Mouse (Mus musculus) liver, embryonic 12.5 days (tissue): ENCODE measurements at regions not wholly inside any gene's neighbourhood (a gene's known extent, or its start where the extent isn't known, plus 50 kb on each side); places are given as distances from the start of the nearest gene placed in this dataset.

Source experiments
- ATAC-seq: fragments of 200-750 bp; cut with Nextera tagmentation; 2 replicates; pipeline ENCODE4 v1.8.0; 2017; ENCODE audit warnings: moderate number of reproducible peaks, mild to moderate bottlenecking, moderate library complexity
- H3K27ac ChIP-seq: fragments of 300-500 bp; sonication (generic); 2 replicates; pipeline ENCODE4 v1.5.1; 2016; ENCODE audit warnings: mild to moderate bottlenecking
- H3K27me3 ChIP-seq: fragments of 300-500 bp; sonication (generic); replicated peaks from 2 replicates; pipeline ENCODE4 v1.6.1; 2016; ENCODE audit warnings: mild to moderate bottlenecking, moderate library complexity
- H3K36me3 ChIP-seq: fragments of 300-500 bp; sonication (generic); 2 replicates; pipeline ENCODE4 v1.6.1; 2016; ENCODE audit warnings: mild to moderate bottlenecking, moderate library complexity
- H3K4me1 ChIP-seq: fragments of 300-500 bp; sonication (generic); 2 replicates; pipeline ENCODE4 v1.6.1; 2016
- H3K4me2 ChIP-seq: fragments of 300-500 bp; sonication (generic); 2 replicates; pipeline ENCODE4 v1.6.1; 2016; ENCODE audit warnings: mild to moderate bottlenecking, moderate library complexity
- H3K4me3 ChIP-seq: fragments of 300-500 bp; sonication (generic); 2 replicates; pipeline ENCODE4 v1.5.1; 2016; ENCODE audit warnings: mild to moderate bottlenecking, moderate library complexity
- H3K9ac ChIP-seq: fragments of 300-500 bp; sonication (generic); 2 replicates; pipeline ENCODE4 v1.6.1; 2016; ENCODE audit warnings: mild to moderate bottlenecking, moderate library complexity
- H3K9me3 ChIP-seq: fragments of 300-500 bp; sonication (generic); replicated peaks from 2 replicates; pipeline ENCODE4 v1.6.1; 2016; ENCODE audit warnings: mild to moderate bottlenecking, moderate library complexity
- WGBS: fragments of 180-500 bp; shearing (Covaris S2); methylation state at CpG from one replicate; pipeline ENCODE4 v1.1.7; 2016; ENCODE audit not compliant: insufficient replicate concordance; 5-methylcytosine and 5-hydroxymethylcytosine counted together

GRCm38 (mm10) chr2:74959936-74960335 is 134.3 kb downstream of the Mtx2 start:
- WGBS, result 56% methylated on average over 5 of the region's 5 CpGs
- Histone ChIP-seq H3K36me3 (no peaks in the 10 kb centered on the region), H3K4me2 (no peak overlapping the region), H3K27ac (no peak overlapping the region), H3K4me3 (no peak overlapping the region), H3K9ac (no peak overlapping the region), H3K9me3 (no peaks in the 10 kb centered on the region), H3K27me3 (peaks cover 13% of the 10 kb centered on the region), H3K4me1 (no peaks in the 10 kb centered on the region)
- no peak for ATAC-seq

DNA sequence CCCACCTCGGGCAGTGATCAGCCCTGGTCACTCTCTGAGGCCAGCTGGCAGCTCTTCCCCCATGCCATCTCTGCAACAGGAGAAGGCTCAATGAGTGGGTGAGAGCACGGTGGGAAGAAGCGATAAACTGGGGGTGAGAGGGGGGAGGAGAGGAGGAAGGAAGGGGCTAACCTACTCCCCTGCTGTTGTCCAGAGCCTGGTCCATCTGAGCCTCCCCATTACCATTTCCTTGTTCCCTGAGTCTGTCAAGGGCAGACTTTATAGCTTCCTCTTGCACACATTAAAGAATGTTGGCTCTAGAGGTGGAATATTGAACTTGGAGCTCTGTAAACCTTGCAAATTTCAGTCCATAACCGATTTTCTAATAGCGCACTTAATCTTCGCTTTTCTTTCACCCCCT is 136.8 kb downstream of the Mtx2 start:
- Histone ChIP-seq H3K4me1 (no peaks in the 10 kb centered on the region), H3K4me2 (no peak overlapping the region), H3K9me3 (no peaks in the 10 kb centered on the region), H3K9ac (no peak overlapping the region), H3K27ac (no peak overlapping the region), H3K27me3 (peaks cover 37% of the 10 kb centered on the region), H3K4me3 (no peak overlapping the region), H3K36me3 (no peaks in the 10 kb centered on the region)
- 56% methylated on average over 6 of the region's 6 CpGs for WGBS
- no peak for ATAC-seq

GRCm38 (mm10) chr2:74964360-74964759 is 138.8 kb downstream of the Mtx2 start:
- Histone ChIP-seq H3K4me2 (no peak overlapping the region), H3K9me3 (no peaks in the 10 kb centered on the region), H3K27me3 (peaks cover 43% of the 10 kb centered on the region), H3K9ac (no peak overlapping the region), H3K4me3 (no peak overlapping the region), H3K36me3 (no peaks in the 10 kb centered on the region), H3K4me1 (no peaks in the 10 kb centered on the region), H3K27ac (no peak overlapping the region)
- no peak for ATAC-seq
- WGBS, result under 1% methylated on average over 6 of the region's 6 CpGs

DNA sequence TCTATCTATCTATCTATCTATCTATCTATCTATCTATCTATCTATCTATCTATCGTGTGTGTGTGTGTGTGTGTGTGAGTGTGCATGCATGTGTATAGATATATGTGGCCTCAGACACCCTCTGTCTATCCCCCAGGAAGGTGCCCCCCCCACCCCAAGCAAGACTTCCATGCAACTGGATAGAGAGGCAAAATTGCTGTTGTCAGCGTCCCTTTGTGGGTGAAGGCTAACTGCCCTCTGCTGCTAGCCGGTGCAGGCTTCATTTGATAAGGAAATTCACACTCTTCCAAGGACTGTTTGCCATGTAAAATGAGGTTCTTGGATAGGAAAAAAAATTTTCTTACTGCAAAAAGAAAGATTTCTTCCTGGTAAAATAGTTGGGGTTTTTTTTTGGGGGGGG is 139.4 kb downstream of the Mtx2 start:
- H3K27ac ChIP-seq, result no peak overlapping the region
- no peak overlapping the region for H3K4me3 ChIP-seq
- no peak for ATAC-seq
- no peaks in the 10 kb centered on the region for H3K4me1 ChIP-seq
- WGBS, result 28% methylated on average over 3 of the region's 3 CpGs
- H3K9ac ChIP-seq, result no peak overlapping the region
- no peaks in the 10 kb centered on the region for H3K36me3 ChIP-seq
- H3K27me3 ChIP-seq, result peaks cover 43% of the 10 kb centered on the region
- H3K9me3 ChIP-seq, result no peaks in the 10 kb centered on the region
- H3K4me2 ChIP-seq, result no peak overlapping the region

DNA sequence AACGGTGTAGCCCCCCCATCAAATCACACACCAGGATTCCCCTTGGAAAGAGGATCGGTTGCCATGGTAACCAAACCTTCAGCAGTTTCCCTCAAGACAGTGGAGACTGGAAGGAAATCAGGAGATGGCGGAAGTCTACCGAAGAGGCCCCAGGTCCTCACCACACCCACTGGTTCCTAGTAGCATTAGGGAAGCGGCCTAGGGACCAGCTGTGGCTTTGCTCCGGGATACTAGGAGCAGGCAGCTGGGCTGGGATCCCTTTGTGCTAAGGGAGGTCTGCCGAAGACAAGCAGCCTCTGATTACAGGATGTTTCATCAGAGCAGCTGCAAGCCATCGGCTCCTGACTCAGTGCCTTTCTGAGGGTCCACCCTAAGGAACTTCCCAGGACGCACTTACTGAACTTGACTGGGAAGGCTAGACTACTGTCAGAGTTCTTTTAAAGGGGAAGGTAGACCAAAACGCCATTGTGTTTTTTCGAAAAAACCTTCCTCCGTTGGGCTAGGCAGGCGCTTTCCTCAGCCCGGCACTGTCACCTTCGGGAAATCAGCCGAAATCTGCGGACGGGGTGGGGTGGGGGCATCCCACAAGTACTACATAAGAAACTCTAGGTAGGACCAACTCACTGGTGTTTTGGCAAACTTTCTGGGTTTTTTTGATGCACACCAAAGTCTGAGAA is 139.9 kb downstream of the Mtx2 start:
- Histone ChIP-seq H3K4me3 (no peak overlapping the region), H3K36me3 (no peaks in the 10 kb centered on the region), H3K27me3 (peaks cover 43% of the 10 kb centered on the region), H3K4me1 (no peaks in the 10 kb centered on the region), H3K9ac (no peak overlapping the region), H3K9me3 (no peaks in the 10 kb centered on the region), H3K27ac (no peak overlapping the region), H3K4me2 (no peak overlapping the region)
- WGBS, result 28% methylated on average over 18 of the region's 18 CpGs
- ATAC-seq, result no peak

DNA sequence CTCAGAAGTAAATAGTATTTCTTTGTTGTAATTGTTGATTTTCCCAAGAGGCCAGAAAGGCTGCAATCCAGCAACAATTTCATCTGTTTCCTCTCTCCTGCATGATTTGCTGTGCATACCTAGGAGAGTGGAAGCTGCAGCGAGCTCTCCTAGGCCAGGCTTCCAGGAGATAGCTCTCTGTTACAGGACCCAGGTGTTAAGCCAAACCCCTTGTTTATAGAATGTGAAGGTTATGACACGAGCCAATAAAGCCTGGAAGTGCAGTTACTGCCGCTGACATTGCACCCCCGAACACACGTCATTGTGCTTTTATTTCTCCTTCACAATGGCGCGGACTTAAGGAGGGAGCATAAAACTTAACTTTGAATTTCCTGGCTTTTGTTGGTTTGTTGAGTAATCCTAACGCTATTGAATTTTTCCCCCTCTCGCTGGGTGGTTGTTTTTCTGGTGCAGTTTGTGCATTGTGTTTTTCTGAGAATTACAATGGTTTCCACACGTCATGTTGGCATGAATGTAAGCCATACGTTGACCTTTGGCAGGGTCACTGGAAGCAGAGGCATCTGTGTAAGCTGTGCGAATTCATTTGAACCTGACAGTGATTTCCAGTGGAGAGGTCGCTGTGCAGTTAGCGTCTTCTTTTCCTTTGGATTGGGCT is 145.1 kb downstream of the Mtx2 start:
- H3K27ac ChIP-seq, result no peak overlapping the region
- no peaks in the 10 kb centered on the region for H3K36me3 ChIP-seq
- 64% methylated on average over 14 of the region's 14 CpGs for WGBS
- ATAC-seq, result no peak
- H3K9ac ChIP-seq, result no peak overlapping the region
- no peak overlapping the region for H3K4me2 ChIP-seq
- H3K4me3 ChIP-seq, result no peak overlapping the region
- H3K9me3 ChIP-seq, result no peaks in the 10 kb centered on the region
- H3K4me1 ChIP-seq, result no peaks in the 10 kb centered on the region
- peaks cover 22% of the 10 kb centered on the region; the same call in 1 of the 2 replicates for H3K27me3 ChIP-seq

- H3K36me3 ChIP-seq, result no peaks in the 10 kb centered on the region
- ATAC-seq, result no peak
These were observed 147.8 kb downstream of the Mtx2 start for GRCm38 (mm10) chr2:74973386-74973785.

GRCm38 (mm10) chr2:74974595-74975325 is 149.2 kb downstream of the Mtx2 start:
- 54% methylated on average over 16 of the region's 16 CpGs for WGBS

More at GRCm38 (mm10) chr2:74973386-74973785, 147.8 kb downstream of the Mtx2 start:
- no peak overlapping the region for H3K4me2 ChIP-seq
- no peaks in the 10 kb centered on the region for H3K9me3 ChIP-seq
- H3K4me3 ChIP-seq, result no peak overlapping the region
- WGBS, result 64% methylated on average over 6 of the region's 6 CpGs
- peaks cover under 1% of the 10 kb centered on the region; the same call in 1 of the 2 replicates for H3K27me3 ChIP-seq
- H3K4me1 ChIP-seq, result no peaks in the 10 kb centered on the region
- no peak overlapping the region for H3K9ac ChIP-seq
- no peak overlapping the region for H3K27ac ChIP-seq

GRCm38 (mm10) chr2:74977348-74977747 is 151.7 kb downstream of the Mtx2 start:
- Histone ChIP-seq H3K9ac (no peak overlapping the region), H3K4me3 (no peak overlapping the region), H3K4me1 (no peaks in the 10 kb centered on the region), H3K4me2 (no peak overlapping the region), H3K27me3 (no peaks in the 10 kb centered on the region; the same call in 1 of the 2 replicates), H3K27ac (no peak overlapping the region), H3K36me3 (no peaks in the 10 kb centered on the region), H3K9me3 (no peaks in the 10 kb centered on the region)
- 86% methylated on average over 3 of the region's 3 CpGs for WGBS
- ATAC-seq, result no peak

More at GRCm38 (mm10) chr2:74974595-74975325, 149.2 kb downstream of the Mtx2 start:
- H3K4me1 ChIP-seq, result no peaks in the 10 kb centered on the region
- no peak overlapping the region for H3K4me3 ChIP-seq
- no peak overlapping the region for H3K27ac ChIP-seq
- H3K9me3 ChIP-seq, result no peaks in the 10 kb centered on the region
- H3K36me3 ChIP-seq, result no peaks in the 10 kb centered on the region
- H3K4me2 ChIP-seq, result no peak overlapping the region
- ATAC-seq, result no peak
- no peak overlapping the region for H3K9ac ChIP-seq
- no peaks in the 10 kb centered on the region; the same call in 1 of the 2 replicates for H3K27me3 ChIP-seq

- Histone ChIP-seq H3K9ac (no peak overlapping the region), H3K27me3 (no peaks in the 10 kb centered on the region; the same call in 1 of the 2 replicates), H3K4me2 (no peak overlapping the region), H3K9me3 (no peaks in the 10 kb centered on the region), H3K36me3 (no peaks in the 10 kb centered on the region), H3K4me3 (no peak overlapping the region), H3K4me1 (no peaks in the 10 kb centered on the region), H3K27ac (no peak overlapping the region)
- ATAC-seq, result no peak
- 77% methylated on average over 1 of the region's 1 CpGs for WGBS
These were observed 152.2 kb downstream of the Mtx2 start for GRCm38 (mm10) chr2:74977828-74978227.

- H3K27ac ChIP-seq, result no peak overlapping the region
- no peak overlapping the region for H3K4me2 ChIP-seq
- H3K27me3 ChIP-seq, result no peaks in the 10 kb centered on the region
- no peak overlapping the region for H3K9ac ChIP-seq
- H3K4me1 ChIP-seq, result no peaks in the 10 kb centered on the region
- no peaks in the 10 kb centered on the region for H3K9me3 ChIP-seq
- no peaks in the 10 kb centered on the region for H3K36me3 ChIP-seq
- 72% methylated on average over 3 of the region's 3 CpGs for WGBS
- no peak for ATAC-seq
- no peak overlapping the region for H3K4me3 ChIP-seq
These were observed 156.3 kb downstream of the Mtx2 start for GRCm38 (mm10) chr2:74981856-74982255.

DNA sequence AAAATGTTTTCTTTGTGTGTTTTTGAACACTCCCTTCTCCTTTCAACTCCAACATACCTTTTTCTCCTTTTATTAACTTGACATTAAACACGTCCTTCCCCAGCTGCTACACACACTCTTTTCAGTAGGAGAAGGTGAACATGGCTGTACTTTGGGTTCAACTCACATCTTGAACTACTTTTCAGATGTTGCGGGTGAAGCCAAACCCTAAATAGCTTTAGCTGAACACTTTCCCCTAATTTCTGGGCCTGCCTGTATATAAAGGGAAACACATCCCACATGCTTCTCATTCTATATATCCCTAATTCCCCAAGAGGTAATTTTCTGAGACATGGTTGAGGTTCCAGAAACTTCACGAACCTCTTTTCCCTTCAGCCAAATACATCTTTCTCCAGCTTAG is 168.2 kb downstream of the Mtx2 start:
- no peak overlapping the region for H3K9ac ChIP-seq
- H3K4me2 ChIP-seq, result no peak overlapping the region
- WGBS, result 65% methylated on average over 3 of the region's 3 CpGs
- H3K9me3 ChIP-seq, result no peaks in the 10 kb centered on the region
- H3K4me3 ChIP-seq, result no peak overlapping the region
- no peaks in the 10 kb centered on the region for H3K36me3 ChIP-seq
- H3K27ac ChIP-seq, result no peak overlapping the region
- H3K4me1 ChIP-seq, result no peaks in the 10 kb centered on the region
- no peak for ATAC-seq
- 0 out of 2 replicates have a peak, but pooled peaks cover 3% of the 10 kb centered on the region for H3K27me3 ChIP-seq
